Mouse (Mus musculus) G1E (cell line): ENCODE results near the gene Tfpi. TPM values are rescaled to one million over a fixed set of nuclear protein-coding genes. Genes with fewer than 3 reads are reported as not detected.
"Not testable (repeated sequence)": the region's sequence is repeated elsewhere in the genome, so short reads cannot be mapped to it uniquely, and the experiment has no call there.

Experiments used
- ATAC-seq: 2 replicates; pipeline ENCODE4 v1.8.0; 2016; ENCODE audit warnings: mild to moderate bottlenecking; ENCODE audit not compliant: insufficient number of reproducible peaks, poor library complexity, low FRiP score, severe bottlenecking; ENCODE audit errors: extremely low read depth
- DNase-seq: peaks from one replicate; pipeline ENCODE4 v3.0.0; 2012; ENCODE audit warnings: low spot score
- H3K27me3 ChIP-seq: 2 replicates; pipeline ENCODE4 v1.6.1; 2012; ENCODE audit warnings: mild to moderate bottlenecking, low read length, inconsistent platforms; ENCODE audit not compliant: insufficient read depth
- H3K36me3 ChIP-seq: replicated peaks from 2 replicates; pipeline ENCODE3; 2012; ENCODE audit warnings: mild to moderate bottlenecking, inconsistent platforms
- H3K4me1 ChIP-seq: 2 replicates; pipeline ENCODE4 v1.6.1; 2012; ENCODE audit warnings: low read depth, low read length, inconsistent platforms, mixed read lengths; ENCODE audit not compliant: insufficient read depth
- H3K4me3 ChIP-seq: 2 replicates; pipeline ENCODE4 v1.5.1; 2012; ENCODE audit warnings: low read depth, mild to moderate bottlenecking, inconsistent platforms, low read length, moderate library complexity, mixed read lengths
- H3K9me3 ChIP-seq: replicated peaks from 2 replicates; pipeline ENCODE4 v1.6.1; 2012; ENCODE audit warnings: inconsistent platforms
- CTCF ChIP-seq: IDR thresholded peaks from 2 replicates; pipeline ENCODE4 v1.5.1; 2012; ENCODE audit warnings: low read depth, low read length, inconsistent platforms, mixed read lengths
- GATA1 ChIP-seq: IDR thresholded peaks from 2 replicates; pipeline ENCODE4 v1.6.1; 2012; ENCODE audit warnings: borderline replicate concordance, low read length, inconsistent platforms, mixed read lengths
- GATA2 ChIP-seq: IDR thresholded peaks from 2 replicates; pipeline ENCODE4 v1.6.1; 2012; ENCODE audit warnings: low read depth, low read length, inconsistent platforms, borderline replicate concordance
- POLR2AphosphoS5 ChIP-seq: IDR thresholded peaks from 2 replicates; pipeline ENCODE4 v1.6.1; 2012; ENCODE audit warnings: low read depth, low read length, inconsistent platforms; ENCODE audit not compliant: insufficient replicate concordance
- TAL1 ChIP-seq: conservative IDR thresholded peaks from 2 replicates; pipeline ENCODE4 v1.6.1; 2012; ENCODE audit warnings: low read depth, low read length, inconsistent platforms, mixed read lengths
- polyA plus RNA-seq: library from polyadenylated mRNA; stranded (reverse); fragments of >175 nt; gene quantifications from 2 replicates; pipeline ENCODE4 v1.2.3, GENCODE M21; 2012
- total RNA-seq, 2 experiments: library from RNA; stranded (forward) in 1 of 2; stranded (reverse) in 1 of 2; fragments of 200-1000 nt in 1 of 2; fragments of >200 nt in 1 of 2; fragmentation: Nextera tagmentation in 1 of 2; gene quantifications; 2 replicates each; pipeline ENCODE4 v1.2.3; 2014 to 2017

Tfpi gene
- total and polyA plus RNA-seq, 3 experiments = 1.2 to 62.5 (median 41.4) TPM

GRCm38 (mm10) chr2:84389075-84389474 lies 87.5 kb downstream of the Tfpi start:
- no peak overlapping the region for H3K4me3 ChIP-seq
- TF ChIP-seq GATA2 = no peak
- TF ChIP-seq GATA1 = no peak
- no peak for TF ChIP-seq TAL1
- TF ChIP-seq POLR2AphosphoS5 = no peak
- no peak for TF ChIP-seq CTCF
- 0 out of 2 replicates have a peak, but pooled peaks cover 3% of the 10 kb centered on the region for H3K4me1 ChIP-seq
- no peaks in the 10 kb centered on the region for H3K9me3 ChIP-seq
- H3K27me3 ChIP-seq = no peaks in the 10 kb centered on the region
- DNase-seq (no peak), ATAC-seq (no peak)
- H3K36me3 ChIP-seq = no peaks in the 10 kb centered on the region

GRCm38 (mm10) chr2:84388537-84388936 lies 88.0 kb downstream of the Tfpi start:
- not testable (repeated sequence) for DNase-seq, H3K4me3 ChIP-seq, H3K36me3 ChIP-seq, H3K27me3 ChIP-seq, H3K4me1 ChIP-seq, H3K9me3 ChIP-seq, ATAC-seq

- Histone ChIP-seq H3K27me3 (no peaks in the 10 kb centered on the region), H3K9me3 (no peaks in the 10 kb centered on the region), H3K4me3 (no peak overlapping the region), H3K36me3 (no peaks in the 10 kb centered on the region), H3K4me1 (no peaks in the 10 kb centered on the region)
- ATAC-seq (no peak), DNase-seq (no peak)
- TF ChIP-seq GATA2 = no peak
- TF ChIP-seq TAL1 = no peak
- no peak for TF ChIP-seq POLR2AphosphoS5
- no peak for TF ChIP-seq CTCF
- TF ChIP-seq GATA1 = no peak
These were observed 88.6 kb downstream of the Tfpi start for GRCm38 (mm10) chr2:84388023-84388416.

GRCm38 (mm10) chr2:84387394-84388022 lies 89.1 kb downstream of the Tfpi start:
- H3K9me3 ChIP-seq = no peaks in the 10 kb centered on the region
- ATAC-seq (no peak), DNase-seq (no peak)
- no peaks in the 10 kb centered on the region for H3K4me1 ChIP-seq
- TF ChIP-seq GATA2 (no peak), TAL1 (no peak), GATA1 (no peak), CTCF (no peak), POLR2AphosphoS5 (no peak)
- H3K36me3 ChIP-seq = no peaks in the 10 kb centered on the region
- H3K27me3 ChIP-seq = no peaks in the 10 kb centered on the region
- H3K4me3 ChIP-seq = no peak overlapping the region

GRCm38 (mm10) chr2:84386563-84387393 lies 89.8 kb downstream of the Tfpi start:
- no peak for ATAC-seq
- H3K4me3 ChIP-seq = no peak overlapping the region

GRCm38 (mm10) chr2:84384911-84385693 lies 91.5 kb downstream of the Tfpi start:
- DNase-seq (no peak), ATAC-seq (no peak)
- no peak for TF ChIP-seq POLR2AphosphoS5
- no peak for TF ChIP-seq GATA2
- no peak for TF ChIP-seq TAL1
- no peak for TF ChIP-seq GATA1
- TF ChIP-seq CTCF = no peak
- Histone ChIP-seq H3K4me1 (no peaks in the 10 kb centered on the region), H3K27me3 (peaks cover 7% of the 10 kb centered on the region; the same call in 1 of the 2 replicates), H3K4me3 (no peak overlapping the region), H3K9me3 (no peaks in the 10 kb centered on the region), H3K36me3 (no peaks in the 10 kb centered on the region)

More at GRCm38 (mm10) chr2:84386563-84387393, 89.8 kb downstream of the Tfpi start:
- Histone ChIP-seq H3K36me3 (no peaks in the 10 kb centered on the region), H3K27me3 (no peaks in the 10 kb centered on the region), H3K9me3 (no peaks in the 10 kb centered on the region), H3K4me1 (no peaks in the 10 kb centered on the region)
- no peak for TF ChIP-seq GATA1
- no peak for DNase-seq
